Mouse (Mus musculus) limb, embryonic 15.5 days (tissue): ENCODE data around the gene Sfxn2. TPM values are rescaled to one million over a fixed set of nuclear protein-coding genes. Genes with fewer than 3 reads are reported as not detected.
A peak's percentile ranks its signal among the peaks of the same experiment; 100 is the strongest.

Experiments
- ATAC-seq: fragments of 200-750 bp; cut with Nextera tagmentation; 2 replicates; pipeline ENCODE4 v1.8.0; 2017; ENCODE audit warnings: low read depth, moderate TSS enrichment; ENCODE audit not compliant: insufficient number of reproducible peaks, low FRiP score, low TSS enrichment
- H3K27ac ChIP-seq: fragments of 300-500 bp; sonication (generic); 2 replicates; pipeline ENCODE4 v1.5.1; 2015; ENCODE audit warnings: moderate library complexity, mild to moderate bottlenecking, inconsistent platforms
- H3K27me3 ChIP-seq: fragments of 300-500 bp; sonication (generic); 2 replicates; pipeline ENCODE4 v1.6.1; 2015; ENCODE audit warnings: inconsistent platforms
- H3K36me3 ChIP-seq: fragments of 300-500 bp; sonication (generic); 2 replicates; pipeline ENCODE4 v1.6.1; 2015; ENCODE audit warnings: inconsistent platforms
- H3K4me1 ChIP-seq: fragments of 300-500 bp; sonication (generic); 2 replicates; pipeline ENCODE4 v1.6.1; 2015; ENCODE audit warnings: inconsistent platforms
- H3K4me2 ChIP-seq: fragments of 300-500 bp; sonication (generic); 2 replicates; pipeline ENCODE4 v1.6.1; 2015; ENCODE audit warnings: mild to moderate bottlenecking, inconsistent platforms
- H3K4me3 ChIP-seq: fragments of 300-500 bp; sonication (generic); 2 replicates; pipeline ENCODE4 v1.5.1; 2015; ENCODE audit warnings: mild to moderate bottlenecking, inconsistent platforms
- H3K9ac ChIP-seq: fragments of 300-500 bp; sonication (generic); 2 replicates; pipeline ENCODE4 v1.6.1; 2015; ENCODE audit warnings: inconsistent platforms
- H3K9me3 ChIP-seq: fragments of 300-500 bp; sonication (generic); 2 replicates; pipeline ENCODE4 v1.6.1; 2016; ENCODE audit warnings: inconsistent platforms
- WGBS: fragments of 180-500 bp; shearing (Covaris S2); methylation state at CpG from one replicate; pipeline ENCODE4 v1.1.7; 2015; 5-methylcytosine and 5-hydroxymethylcytosine counted together
- polyA plus RNA-seq: library from polyadenylated mRNA; unstranded; fragments of >200 nt; fragmentation: Nextera tagmentation; extraction: Ambion mirVana; gene quantifications from 2 replicates; pipeline ENCODE4 v1.2.1, GENCODE M21; 2015

Sfxn2 gene
- polyA plus RNA-seq, 1 experiment from 2014 or later = 23.5 TPM

DNA sequence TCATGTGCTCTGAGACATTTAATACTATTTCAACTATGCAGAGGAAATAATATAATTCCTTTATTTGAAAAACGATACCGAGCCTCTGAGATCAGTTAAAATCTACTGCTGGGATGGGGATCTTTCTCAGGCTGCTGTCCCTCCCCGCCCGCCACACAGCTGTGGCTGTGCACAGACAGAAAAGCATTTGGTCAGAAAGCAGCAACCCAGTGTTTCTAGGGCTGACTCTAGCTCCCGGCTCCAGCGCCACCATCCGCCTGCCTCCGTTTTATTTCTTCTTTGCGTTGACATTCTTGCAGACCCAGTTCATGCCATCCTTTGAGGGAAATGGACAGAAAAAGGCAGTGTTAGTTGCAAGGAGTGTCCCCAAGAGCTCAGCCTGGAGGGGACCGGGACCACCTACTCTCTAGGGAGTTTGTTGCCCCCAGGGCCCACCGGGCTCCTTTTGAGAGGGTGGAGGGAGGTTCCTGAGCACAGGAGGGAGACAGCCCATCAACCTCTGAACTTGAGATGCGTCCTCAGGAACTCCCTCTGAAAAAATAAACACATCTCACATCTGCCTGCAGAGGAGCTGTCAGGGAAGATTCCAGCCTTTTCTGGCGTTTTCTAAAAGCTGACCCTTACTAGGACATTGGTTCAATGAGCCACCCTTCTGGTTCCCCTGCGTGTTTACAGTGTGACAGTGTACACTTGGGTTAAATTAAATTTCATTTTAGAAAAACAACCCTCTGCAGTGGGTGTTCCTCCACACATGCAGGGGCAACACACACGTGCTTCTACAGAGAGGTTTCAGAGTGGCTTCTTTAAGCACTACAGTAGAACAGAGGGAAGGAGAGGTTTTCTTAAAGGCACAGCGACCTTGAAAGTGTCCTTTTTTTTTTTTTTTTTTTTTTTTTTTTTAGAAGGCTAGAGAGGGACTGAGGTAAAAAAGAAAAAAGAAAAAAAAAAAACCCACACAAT, 41.8 kb upstream of the Sfxn2 start:
- H3K4me2 ChIP-seq = no peak overlapping the region
- ATAC-seq = no peak
- no peak overlapping the region for H3K4me3 ChIP-seq
- H3K4me1 ChIP-seq = peaks cover 59% of the 10 kb centered on the region
- 11% methylated on average over 16 of the region's 16 CpGs for WGBS
- peak overlapping the region; percentile 67 for H3K27ac ChIP-seq
- no peaks in the 10 kb centered on the region for H3K9me3 ChIP-seq
- H3K9ac ChIP-seq = 0 out of 2 replicates have a peak overlapping the region, but pooled peaks have one; percentile 10
- H3K36me3 ChIP-seq = peaks cover 4% of the 10 kb centered on the region; the same call in 1 of the 2 replicates
- H3K27me3 ChIP-seq = no peaks in the 10 kb centered on the region

- Histone ChIP-seq H3K4me3 (no peak overlapping the region), H3K9me3 (no peaks in the 10 kb centered on the region), H3K27me3 (no peaks in the 10 kb centered on the region), H3K4me1 (peaks cover 54% of the 10 kb centered on the region), H3K27ac (no peak overlapping the region), H3K9ac (no peak overlapping the region), H3K36me3 (peaks cover 5% of the 10 kb centered on the region; the same call in 1 of the 2 replicates), H3K4me2 (no peak overlapping the region)
- 12% methylated on average over 10 of the region's 10 CpGs for WGBS
- no peak for ATAC-seq
Observed at GRCm38 (mm10) chr19:46532031-46532688, 41.0 kb upstream of the Sfxn2 start.

DNA sequence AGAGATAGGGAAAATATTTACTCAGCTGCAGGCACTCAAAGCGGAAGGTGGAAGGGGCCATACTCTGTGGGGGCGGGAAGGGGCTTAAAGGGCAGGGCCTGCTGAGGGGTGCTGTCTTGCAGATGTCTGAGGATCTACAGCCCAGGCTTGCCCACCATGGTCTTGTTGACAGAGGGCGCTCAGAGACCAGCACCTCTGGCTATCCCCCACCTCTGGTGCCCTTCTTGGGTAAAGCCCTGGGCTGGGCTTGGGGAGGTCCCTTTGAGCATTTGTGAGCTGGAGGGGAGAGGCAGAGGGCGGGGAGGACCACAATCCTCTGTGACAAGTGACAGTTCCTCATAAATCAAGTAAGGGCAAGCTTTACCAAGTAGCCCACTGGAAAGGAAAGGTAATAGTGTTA, 40.1 kb upstream of the Sfxn2 start:
- no peak overlapping the region for H3K9ac ChIP-seq
- H3K4me3 ChIP-seq = no peak overlapping the region
- no peaks in the 10 kb centered on the region for H3K9me3 ChIP-seq
- WGBS = 58% methylated on average over 4 of the region's 4 CpGs
- H3K27ac ChIP-seq = no peak overlapping the region
- peaks cover 50% of the 10 kb centered on the region for H3K4me1 ChIP-seq
- ATAC-seq = no peak
- no peaks in the 10 kb centered on the region for H3K27me3 ChIP-seq
- no peak overlapping the region for H3K4me2 ChIP-seq
- peaks cover 6% of the 10 kb centered on the region; the same call in 1 of the 2 replicates for H3K36me3 ChIP-seq

DNA sequence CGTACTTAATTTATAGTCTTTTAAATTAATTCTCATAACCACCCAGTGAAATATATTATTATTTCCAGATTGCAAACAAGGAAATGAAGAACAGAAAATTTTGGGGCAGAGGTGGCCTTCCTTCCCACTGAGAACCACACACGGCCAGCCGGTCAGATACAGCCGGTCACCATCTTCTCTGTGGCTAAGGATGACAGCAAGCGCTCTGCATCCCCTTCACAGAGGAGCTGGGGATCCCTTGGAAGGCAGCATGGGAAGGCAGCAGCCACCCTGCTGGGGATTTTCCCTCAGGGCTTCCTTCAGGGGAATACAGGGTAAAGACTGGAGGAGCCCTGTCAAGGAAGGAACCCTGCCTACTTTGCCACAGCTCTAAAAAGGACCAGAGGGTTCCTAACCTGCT, 39.6 kb upstream of the Sfxn2 start:
- ATAC-seq = no peak
- Histone ChIP-seq H3K4me3 (no peak overlapping the region), H3K27ac (no peak overlapping the region), H3K9ac (no peak overlapping the region), H3K36me3 (peaks cover 7% of the 10 kb centered on the region; the same call in 1 of the 2 replicates), H3K4me2 (no peak overlapping the region), H3K4me1 (peaks cover 46% of the 10 kb centered on the region), H3K9me3 (no peaks in the 10 kb centered on the region), H3K27me3 (no peaks in the 10 kb centered on the region)
- 63% methylated on average over 5 of the region's 5 CpGs for WGBS

DNA sequence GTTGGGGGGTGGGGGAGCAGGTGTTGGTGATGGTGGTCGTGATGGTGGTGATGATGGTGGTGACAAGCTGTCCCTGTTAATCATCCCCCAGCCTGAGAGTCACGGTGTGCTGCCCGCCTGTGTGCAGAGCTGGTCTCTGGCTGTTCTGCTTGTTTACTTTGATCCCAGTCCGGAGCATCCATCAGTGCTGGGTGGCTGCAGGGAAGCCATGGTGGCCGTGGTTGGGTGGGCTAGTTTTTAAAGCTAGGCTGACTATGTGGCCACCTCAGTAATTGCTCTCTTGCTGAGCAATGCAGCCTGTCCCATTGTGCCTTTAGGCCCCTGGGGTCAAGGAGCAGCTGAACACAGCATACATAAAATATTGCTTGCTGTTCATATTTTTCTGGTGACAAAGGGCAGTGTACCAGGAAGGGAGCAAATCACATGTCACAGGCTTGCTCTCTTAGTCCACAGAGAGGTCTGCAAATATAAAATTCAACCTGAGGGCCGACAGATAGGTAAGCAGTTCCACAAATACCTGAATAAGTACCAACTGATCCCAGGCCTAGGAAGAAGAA, 38.5 kb upstream of the Sfxn2 start:
- no peak overlapping the region for H3K4me2 ChIP-seq
- H3K27me3 ChIP-seq = no peaks in the 10 kb centered on the region
- no peaks in the 10 kb centered on the region for H3K9me3 ChIP-seq
- no peak overlapping the region for H3K27ac ChIP-seq
- H3K4me3 ChIP-seq = no peak overlapping the region
- H3K9ac ChIP-seq = no peak overlapping the region
- H3K4me1 ChIP-seq = peaks cover 35% of the 10 kb centered on the region
- WGBS = 67% methylated on average over 6 of the region's 6 CpGs
- H3K36me3 ChIP-seq = peaks cover 7% of the 10 kb centered on the region; the same call in 1 of the 2 replicates
- ATAC-seq = no peak

- Histone ChIP-seq H3K9me3 (no peaks in the 10 kb centered on the region), H3K4me3 (no peak overlapping the region), H3K27ac (no peak overlapping the region), H3K27me3 (no peaks in the 10 kb centered on the region), H3K4me1 (peaks cover 8% of the 10 kb centered on the region), H3K4me2 (no peak overlapping the region), H3K36me3 (peaks cover 27% of the 10 kb centered on the region), H3K9ac (no peak overlapping the region)
- ATAC-seq = no peak
- WGBS = 92% methylated on average over 9 of the region's 9 CpGs
Observed at GRCm38 (mm10) chr19:46537357-46537756, 35.8 kb upstream of the Sfxn2 start.

GRCm38 (mm10) chr19:46538213-46538612, 35.0 kb upstream of the Sfxn2 start:
- H3K9me3 ChIP-seq = no peaks in the 10 kb centered on the region
- no peak overlapping the region for H3K4me2 ChIP-seq
- H3K36me3 ChIP-seq = peaks cover 35% of the 10 kb centered on the region
- ATAC-seq = no peak
- H3K4me3 ChIP-seq = no peak overlapping the region
- H3K27me3 ChIP-seq = no peaks in the 10 kb centered on the region
- WGBS = 86% methylated on average over 6 of the region's 6 CpGs
- H3K4me1 ChIP-seq = peaks cover under 1% of the 10 kb centered on the region
- H3K27ac ChIP-seq = no peak overlapping the region
- no peak overlapping the region for H3K9ac ChIP-seq

- Histone ChIP-seq H3K4me2 (no peak overlapping the region), H3K4me1 (no peaks in the 10 kb centered on the region), H3K27me3 (no peaks in the 10 kb centered on the region), H3K36me3 (peaks cover 49% of the 10 kb centered on the region), H3K27ac (no peak overlapping the region), H3K4me3 (no peak overlapping the region), H3K9me3 (no peaks in the 10 kb centered on the region), H3K9ac (no peak overlapping the region)
- WGBS = 86% methylated on average over 8 of the region's 8 CpGs
- no peak for ATAC-seq
Observed at GRCm38 (mm10) chr19:46542750-46543149, 30.4 kb upstream of the Sfxn2 start.

DNA sequence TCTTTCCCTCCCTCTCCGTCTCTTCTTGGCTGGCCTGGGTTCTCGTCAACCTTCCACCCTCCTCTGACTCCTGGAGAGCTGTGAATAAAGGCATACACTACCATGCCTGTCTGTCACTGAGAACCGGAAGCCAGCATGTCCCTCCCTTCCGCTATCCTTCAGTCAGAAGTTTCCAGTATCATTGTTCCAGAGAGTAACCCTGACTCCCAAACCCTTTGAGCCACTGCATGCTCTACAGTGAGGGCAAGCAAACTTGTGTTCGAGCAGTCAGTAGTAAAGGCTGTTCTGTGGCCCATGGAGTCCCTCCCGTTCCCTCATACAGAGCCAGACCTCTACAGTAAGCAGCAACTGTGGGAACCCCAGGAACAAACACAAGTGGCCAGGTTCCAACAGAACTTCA, 25.6 kb upstream of the Sfxn2 start:
- Histone ChIP-seq H3K4me3 (no peak overlapping the region), H3K4me1 (no peaks in the 10 kb centered on the region), H3K27me3 (no peaks in the 10 kb centered on the region), H3K4me2 (no peak overlapping the region), H3K9ac (no peak overlapping the region), H3K9me3 (no peaks in the 10 kb centered on the region), H3K27ac (no peak overlapping the region), H3K36me3 (peaks cover 57% of the 10 kb centered on the region)
- ATAC-seq = no peak
- 86% methylated on average over 6 of the region's 6 CpGs for whole genome bisulfite sequencing

- no peak for ATAC-seq
- Histone ChIP-seq H3K27ac (0 out of 2 replicates have a peak overlapping the region, but pooled peaks have one; percentile 22), H3K36me3 (peaks cover 52% of the 10 kb centered on the region), H3K4me3 (no peak overlapping the region), H3K27me3 (no peaks in the 10 kb centered on the region), H3K9me3 (no peaks in the 10 kb centered on the region), H3K4me1 (no peaks in the 10 kb centered on the region), H3K9ac (no peak overlapping the region), H3K4me2 (no peak overlapping the region)
- 77% methylated on average over 10 of the region's 10 CpGs for WGBS
Observed at GRCm38 (mm10) chr19:46548110-46548509, 25.1 kb upstream of the Sfxn2 start.

DNA sequence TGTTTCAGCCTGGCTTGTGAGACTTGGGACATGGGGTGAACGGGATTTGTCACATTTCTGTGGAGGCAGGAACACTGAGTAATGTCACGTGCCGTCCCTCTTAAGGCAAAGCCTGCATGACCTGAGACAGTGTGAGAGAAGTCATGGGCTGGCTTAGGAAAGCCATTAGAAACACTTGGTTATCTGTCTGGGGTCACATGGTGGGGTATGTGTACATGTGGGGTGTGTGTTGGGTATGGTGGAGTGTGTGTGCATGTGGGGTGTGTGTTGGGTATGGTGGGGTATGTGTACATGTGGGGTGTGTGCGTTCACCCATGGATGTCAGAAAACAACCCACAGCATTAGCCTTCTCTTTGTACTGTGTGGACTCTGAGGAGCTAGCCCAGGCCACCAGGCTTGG, 22.8 kb upstream of the Sfxn2 start:
- ATAC-seq = no peak
- Histone ChIP-seq H3K27me3 (no peaks in the 10 kb centered on the region), H3K36me3 (peaks cover 47% of the 10 kb centered on the region), H3K4me2 (no peak overlapping the region), H3K9ac (no peak overlapping the region), H3K27ac (no peak overlapping the region), H3K9me3 (no peaks in the 10 kb centered on the region), H3K4me1 (peaks cover 3% of the 10 kb centered on the region; the same call in 1 of the 2 replicates), H3K4me3 (no peak overlapping the region)
- WGBS = 90% methylated on average over 4 of the region's 4 CpGs

DNA sequence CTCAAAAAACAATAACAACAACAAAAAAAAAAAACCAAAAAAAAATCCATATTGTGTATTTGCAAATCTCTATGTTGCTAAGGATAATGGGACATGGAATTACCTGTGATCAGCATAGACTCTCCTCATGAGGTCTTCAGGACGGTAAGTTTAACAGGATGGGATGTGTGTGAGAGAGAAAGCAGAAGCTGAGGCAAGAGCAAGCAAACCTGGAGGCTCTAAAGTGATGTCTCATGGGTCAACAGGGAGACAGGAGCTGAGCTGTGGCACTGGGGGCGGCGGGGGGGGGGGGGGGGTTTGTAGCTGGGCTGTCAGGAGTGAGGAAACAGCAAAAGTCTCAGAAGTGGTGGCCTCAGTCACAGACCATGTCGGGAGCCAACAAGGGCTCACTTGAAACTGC, 20.7 kb upstream of the Sfxn2 start:
- Histone ChIP-seq H3K4me2 (no peak overlapping the region), H3K9ac (no peak overlapping the region), H3K27ac (no peak overlapping the region), H3K9me3 (no peaks in the 10 kb centered on the region), H3K4me1 (peaks cover 3% of the 10 kb centered on the region; the same call in 1 of the 2 replicates), H3K4me3 (no peak overlapping the region), H3K27me3 (no peaks in the 10 kb centered on the region), H3K36me3 (peaks cover 47% of the 10 kb centered on the region)
- ATAC-seq = no peak
- WGBS = 79% methylated on average over 3 of the region's 4 CpGs
